Mouse (Mus musculus): ENCODE measurements around the gene Abcf1.

The Abcf1 gene

DNA sequence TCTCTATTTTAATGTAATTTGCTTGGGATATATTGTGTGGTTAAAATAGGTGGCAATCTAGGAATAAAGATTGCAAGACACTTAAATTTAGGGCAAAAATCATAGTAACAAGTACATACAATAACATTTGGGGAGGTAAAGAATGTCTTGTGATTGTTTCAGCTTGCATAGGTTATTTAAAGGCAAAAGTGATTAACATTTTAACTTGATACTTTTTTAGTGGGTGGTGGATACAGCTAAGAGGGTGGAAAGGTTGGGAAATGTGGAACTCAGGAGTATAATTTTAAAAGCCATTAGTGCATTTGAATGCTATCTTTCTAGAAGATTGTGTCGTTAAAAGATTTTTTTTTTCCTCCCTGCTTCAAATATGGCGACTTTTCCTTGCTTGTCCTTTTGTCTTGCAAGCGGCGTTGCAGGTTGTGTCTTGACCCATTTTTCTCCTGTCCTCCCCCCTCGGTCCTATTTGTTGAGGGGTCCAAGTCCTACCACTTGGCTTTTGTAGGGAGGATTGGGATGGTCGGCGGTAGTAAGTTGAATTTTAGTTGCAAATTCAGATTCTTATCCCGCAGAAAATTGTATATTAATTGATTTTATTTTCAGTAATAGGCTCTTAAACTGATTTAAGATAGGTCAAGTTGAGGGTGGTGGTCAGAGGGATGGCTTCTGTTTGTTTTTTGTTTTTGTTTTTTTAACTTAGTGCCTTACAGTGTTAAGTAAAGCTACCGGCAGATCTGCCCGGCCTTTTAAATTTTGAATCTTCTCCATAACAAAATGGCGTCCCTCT, 51.1 kb downstream of the Abcf1 start:
- peak; percentile 70 for DNase-seq

DNA sequence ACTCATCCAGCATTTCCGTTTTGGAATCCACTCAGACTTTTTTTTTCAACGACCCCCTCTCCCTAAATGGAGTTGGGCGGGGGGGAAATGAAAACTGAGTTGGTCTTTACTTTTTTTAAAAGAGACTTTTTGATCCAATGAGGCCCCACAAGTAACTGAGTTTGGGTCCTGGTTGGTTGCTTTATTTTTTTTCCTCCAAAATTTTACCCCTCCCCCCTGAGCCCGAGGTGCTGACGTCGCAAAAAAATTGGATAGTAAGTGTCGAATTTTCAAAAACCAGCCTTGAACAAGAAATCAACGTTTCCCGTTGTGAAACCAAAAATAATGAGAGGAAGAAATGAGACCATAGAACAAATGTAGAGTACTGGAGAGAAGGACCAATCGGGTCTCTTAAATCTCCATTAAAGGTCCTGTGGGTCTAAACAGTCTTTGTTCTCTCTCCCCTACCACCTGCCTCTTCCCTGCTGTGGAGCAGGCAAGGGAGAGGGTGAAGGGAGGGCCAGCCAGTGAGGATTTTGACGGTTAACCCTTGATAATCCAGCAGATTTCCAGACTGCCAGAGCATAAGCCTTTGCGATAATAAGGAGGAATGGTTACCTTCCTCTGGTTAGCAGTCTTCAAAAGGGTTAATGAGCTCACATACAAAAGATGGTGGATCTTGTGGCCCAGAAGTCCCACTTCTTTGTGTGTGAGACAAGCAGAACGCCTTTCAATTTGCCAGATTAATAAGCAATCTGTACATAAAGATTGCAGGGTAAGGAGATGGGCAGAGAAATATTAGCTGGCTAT, 51.9 kb downstream of the Abcf1 start:
- peak; percentile 66 for DNase-seq

DNA sequence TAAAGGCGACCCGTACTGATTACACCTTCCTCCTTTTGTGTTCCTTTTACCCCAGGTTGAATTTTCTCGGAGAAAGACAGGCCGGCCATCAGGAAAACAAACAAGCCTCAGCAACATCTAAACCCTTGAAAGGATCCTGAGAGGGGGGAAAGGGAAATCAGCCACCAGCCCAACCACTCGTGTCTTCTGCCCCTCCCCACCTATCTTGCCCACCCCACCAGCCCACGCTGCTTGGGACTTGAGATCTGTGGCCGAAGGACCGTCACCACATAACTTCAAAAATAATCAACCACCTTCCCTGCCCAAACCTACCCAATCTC, 52.5 kb downstream of the Abcf1 start:
- DNase-seq = no peak

DNA sequence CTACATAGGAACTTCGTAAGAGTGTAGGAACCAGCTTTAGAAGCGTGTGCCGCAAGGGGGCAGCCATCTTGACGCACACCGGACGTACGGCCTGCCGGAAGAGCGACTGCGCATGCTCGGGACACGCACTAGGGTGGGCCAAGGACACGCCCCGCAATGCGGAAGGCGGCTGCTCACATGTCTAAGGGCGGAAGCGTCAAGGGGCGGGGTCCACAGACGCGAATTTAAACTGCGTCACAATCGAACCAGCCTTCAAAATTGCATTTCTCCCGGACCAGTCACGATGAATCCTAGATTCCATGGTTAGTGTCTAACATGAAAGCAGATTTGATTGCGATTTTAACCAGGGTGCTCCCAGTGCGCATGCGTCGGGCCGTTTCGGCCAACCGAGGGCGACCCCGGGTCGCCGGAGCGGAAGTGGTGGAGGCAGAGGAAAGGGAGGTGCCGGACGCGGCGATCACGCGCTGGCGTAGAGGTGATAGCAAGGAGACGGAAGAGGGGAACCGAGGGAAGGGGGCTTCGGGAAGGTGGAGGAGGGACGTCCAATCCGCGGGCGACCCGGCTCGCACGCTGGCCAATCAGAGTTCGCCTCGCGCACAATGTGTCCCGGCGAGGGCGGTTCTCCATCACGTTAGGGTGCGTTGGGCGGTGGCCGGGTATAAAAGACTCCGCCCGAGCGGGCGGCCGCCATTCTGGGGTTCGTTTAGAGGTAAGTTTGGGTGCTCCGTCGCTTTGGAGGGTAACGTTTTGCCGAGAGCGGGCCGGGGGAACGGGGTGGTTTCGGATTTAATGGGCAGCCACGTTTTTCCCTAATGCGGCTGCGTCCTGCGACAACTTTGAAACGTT, 53.0 kb downstream of the Abcf1 start, which contains the start of the genes Mrps18b and Ppp1r10:
Gene Mrps18b, minus strand, starts transcription at position 93 of the 846 bp plus-strand sequence.
Gene Ppp1r10, plus strand, starts transcription at position 138 of the 846 bp plus-strand sequence.
- DNase-seq = peak; percentile 100

GRCm38 (mm10) chr17:35915538-35916296, 53.8 kb downstream of the Abcf1 start:
- DNase-seq = peak; percentile 75

DNA sequence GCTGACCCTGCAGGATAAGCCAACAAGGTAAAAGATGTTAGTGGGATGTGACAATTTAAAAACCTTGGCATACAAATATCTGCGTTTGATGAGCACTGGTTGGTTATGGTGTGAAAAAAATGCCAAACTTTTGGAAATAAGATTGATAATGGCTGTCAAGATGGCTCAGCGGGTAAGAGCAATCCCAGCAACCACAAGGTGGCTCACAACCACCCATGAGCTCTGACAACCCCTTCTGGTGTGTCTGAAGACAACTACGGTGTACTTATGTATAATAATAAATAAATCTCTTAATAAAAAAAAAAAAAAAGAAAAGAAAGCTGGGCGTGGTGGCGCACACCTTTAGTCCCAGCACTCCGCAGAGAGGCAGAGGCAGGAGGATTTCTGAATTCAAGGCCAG, 54.6 kb downstream of the Abcf1 start:
- no peak for DNase-seq

DNA sequence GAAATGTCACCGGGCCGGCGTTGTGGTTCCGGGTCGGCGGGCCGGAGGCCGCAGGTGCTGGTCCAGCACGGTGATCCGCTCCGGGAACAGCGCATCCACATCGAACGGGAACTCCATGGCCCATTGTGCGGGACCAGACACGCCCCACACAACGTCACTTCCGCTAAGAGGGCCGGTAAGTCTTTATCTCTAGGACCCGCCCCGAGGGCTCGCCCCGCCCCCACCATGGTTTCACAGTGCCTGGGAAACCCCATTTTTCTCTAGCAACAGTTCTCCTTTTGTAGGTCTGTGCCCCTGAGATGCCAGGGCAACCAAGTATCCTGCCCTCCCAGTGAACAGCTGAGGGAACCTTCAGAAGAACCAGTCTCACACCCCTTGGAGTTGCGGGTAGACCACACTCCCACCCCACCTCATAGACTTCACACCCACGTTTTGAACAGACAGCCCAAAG, 59.6 kb downstream of the Abcf1 start, which contains the start of gene Atat1:
Gene Atat1, minus strand, starts transcription at position 157 of the 451 bp plus-strand sequence.
- DNase-seq = peak; percentile 97

GRCm38 (mm10) chr17:35909186-35909918, 60.2 kb downstream of the Abcf1 start:
- no peak for DNase-seq

GRCm38 (mm10) chr17:35907609-35908008, 62.0 kb downstream of the Abcf1 start:
- DNase-seq = no peak

All from kidney, adult 9 months (tissue).